Mouse (Mus musculus) right cerebral cortex, postnatal 4 days (tissue): ENCODE data around the gene Mpzl1.

ENCODE experiments used
- DNase-seq: peaks from one replicate; pipeline ENCODE4 v3.0.0-alpha.2; 2022

The Mpzl1 gene

GRCm38 (mm10) chr1:165576005-165576404 lies 58.3 kb downstream of the Mpzl1 start:
- DNase-seq: no peak

- DNase-seq: no peak
Observed at GRCm38 (mm10) chr1:165567466-165567865, 66.9 kb downstream of the Mpzl1 start.

- DNase-seq: no peak
Observed at GRCm38 (mm10) chr1:165565283-165565682, 69.1 kb downstream of the Mpzl1 start.

GRCm38 (mm10) chr1:165559073-165559472 lies 75.3 kb downstream of the Mpzl1 start:
- peak; percentile 82 for DNase-seq

GRCm38 (mm10) chr1:165556711-165557110 lies 77.6 kb downstream of the Mpzl1 start:
- no peak for DNase-seq
